Mouse (Mus musculus) neural tube, embryonic 13.5 days (tissue): Measurements from ENCODE around the gene Galk2. TPM values are rescaled to one million over a fixed set of nuclear protein-coding genes. Genes with fewer than 3 reads are reported as not detected.

Source experiments
- ATAC-seq: fragments of 200-750 bp; cut with Nextera tagmentation; 2 replicates; pipeline ENCODE4 v1.8.0; 2017; ENCODE audit warnings: low read depth, mild to moderate bottlenecking, moderate TSS enrichment, moderate library complexity
- H3K27ac ChIP-seq: fragments of 300-500 bp; sonication (generic); replicated peaks from 2 replicates; pipeline ENCODE4 v1.5.1; 2015; ENCODE audit warnings: moderate library complexity, mild to moderate bottlenecking, inconsistent platforms
- H3K27me3 ChIP-seq: fragments of 300-500 bp; sonication (generic); 2 replicates; pipeline ENCODE4 v1.6.1; 2015; ENCODE audit warnings: mild to moderate bottlenecking, inconsistent platforms
- H3K36me3 ChIP-seq: fragments of 300-500 bp; sonication (generic); 2 replicates; pipeline ENCODE4 v1.6.1; 2015; ENCODE audit warnings: mild to moderate bottlenecking, inconsistent platforms
- H3K4me1 ChIP-seq: fragments of 300-500 bp; sonication (generic); replicated peaks from 2 replicates; pipeline ENCODE4 v1.6.1; 2015; ENCODE audit warnings: inconsistent platforms
- H3K4me2 ChIP-seq: fragments of 300-500 bp; sonication (generic); 2 replicates; pipeline ENCODE4 v1.6.1; 2015; ENCODE audit warnings: inconsistent platforms, mild to moderate bottlenecking, moderate library complexity
- H3K4me3 ChIP-seq: fragments of 300-500 bp; sonication (generic); 2 replicates; pipeline ENCODE4 v1.5.1; 2015; ENCODE audit warnings: mild to moderate bottlenecking, inconsistent platforms
- H3K9ac ChIP-seq: fragments of 300-500 bp; sonication (generic); 2 replicates; pipeline ENCODE4 v1.6.1; 2015; ENCODE audit warnings: moderate library complexity, mild to moderate bottlenecking, inconsistent platforms
- H3K9me3 ChIP-seq: fragments of 300-500 bp; sonication (generic); 2 replicates; pipeline ENCODE4 v1.6.1; 2016; ENCODE audit warnings: inconsistent platforms
- WGBS: fragments of 180-500 bp; shearing (Covaris S2); methylation state at CpG from one replicate; pipeline ENCODE4 v1.1.7; 2015; 5-methylcytosine and 5-hydroxymethylcytosine counted together
- polyA plus RNA-seq: library from polyadenylated mRNA; unstranded; fragments of >200 nt; fragmentation: Nextera tagmentation; extraction: Ambion mirVana; gene quantifications from 2 replicates; pipeline ENCODE4 v1.2.1, GENCODE M21; 2015

Gene Galk2
- polyA plus RNA-seq, 1 experiment from 2014 or later, result 26.6 TPM

GRCm38 (mm10) chr2:125929396-125929795 lies 70.5 kb downstream of the Galk2 start:
- WGBS, result 97% methylated on average over 3 of the region's 3 CpGs
- Histone ChIP-seq H3K27ac (no peak overlapping the region), H3K4me1 (peaks cover 9% of the 10 kb centered on the region), H3K4me3 (no peak overlapping the region), H3K9me3 (no peaks in the 10 kb centered on the region), H3K27me3 (no peaks in the 10 kb centered on the region), H3K9ac (no peak overlapping the region), H3K4me2 (no peak overlapping the region), H3K36me3 (peaks cover 12% of the 10 kb centered on the region; the same call in 1 of the 2 replicates)
- no peak for ATAC-seq

GRCm38 (mm10) chr2:125929872-125930271 lies 71.0 kb downstream of the Galk2 start:
- WGBS, result 95% methylated on average over 2 of the region's 2 CpGs
- Histone ChIP-seq H3K27ac (no peak overlapping the region), H3K9ac (no peak overlapping the region), H3K36me3 (peaks cover 12% of the 10 kb centered on the region; the same call in 1 of the 2 replicates), H3K4me2 (no peak overlapping the region), H3K4me3 (no peak overlapping the region), H3K9me3 (no peaks in the 10 kb centered on the region), H3K27me3 (no peaks in the 10 kb centered on the region), H3K4me1 (peaks cover 9% of the 10 kb centered on the region)
- no peak for ATAC-seq

GRCm38 (mm10) chr2:125931193-125931592 lies 72.3 kb downstream of the Galk2 start:
- Histone ChIP-seq H3K4me3 (no peak overlapping the region), H3K4me2 (no peak overlapping the region), H3K9me3 (no peaks in the 10 kb centered on the region), H3K9ac (no peak overlapping the region), H3K27ac (no peak overlapping the region), H3K36me3 (peaks cover 12% of the 10 kb centered on the region; the same call in 1 of the 2 replicates), H3K27me3 (no peaks in the 10 kb centered on the region), H3K4me1 (peaks cover 9% of the 10 kb centered on the region)
- no peak for ATAC-seq
- WGBS, result 35% methylated on average over 5 of the region's 5 CpGs

- no peak overlapping the region for H3K9ac ChIP-seq
- no peaks in the 10 kb centered on the region for H3K9me3 ChIP-seq
- peaks cover 9% of the 10 kb centered on the region for H3K4me1 ChIP-seq
- no peak overlapping the region for H3K4me3 ChIP-seq
- H3K27me3 ChIP-seq, result no peaks in the 10 kb centered on the region
- H3K27ac ChIP-seq, result no peak overlapping the region
- ATAC-seq, result no peak
- H3K4me2 ChIP-seq, result no peak overlapping the region
- peaks cover 12% of the 10 kb centered on the region; the same call in 1 of the 2 replicates for H3K36me3 ChIP-seq
Measured at GRCm38 (mm10) chr2:125932734-125933133, 73.8 kb downstream of the Galk2 start.

- no peaks in the 10 kb centered on the region for H3K27me3 ChIP-seq
- H3K36me3 ChIP-seq, result peaks cover 12% of the 10 kb centered on the region; the same call in 1 of the 2 replicates
- WGBS, result 84% methylated on average over 3 of the region's 3 CpGs
- H3K4me2 ChIP-seq, result no peak overlapping the region
- H3K27ac ChIP-seq, result no peak overlapping the region
- ATAC-seq, result no peak
- no peak overlapping the region for H3K4me3 ChIP-seq
- no peak overlapping the region for H3K9ac ChIP-seq
- H3K9me3 ChIP-seq, result no peaks in the 10 kb centered on the region
- peaks cover 9% of the 10 kb centered on the region for H3K4me1 ChIP-seq
Measured at GRCm38 (mm10) chr2:125933977-125934376, 75.1 kb downstream of the Galk2 start.

GRCm38 (mm10) chr2:125936396-125936795 lies 77.5 kb downstream of the Galk2 start:
- Histone ChIP-seq H3K4me2 (no peak overlapping the region), H3K9ac (no peak overlapping the region), H3K27me3 (no peaks in the 10 kb centered on the region), H3K9me3 (no peaks in the 10 kb centered on the region), H3K4me1 (peaks cover 3% of the 10 kb centered on the region), H3K4me3 (no peak overlapping the region), H3K27ac (no peak overlapping the region), H3K36me3 (peaks cover 9% of the 10 kb centered on the region; the same call in 1 of the 2 replicates)
- ATAC-seq, result no peak
- WGBS, result 53% methylated on average over 5 of the region's 5 CpGs

GRCm38 (mm10) chr2:125938993-125939642 lies 80.2 kb downstream of the Galk2 start:
- Histone ChIP-seq H3K4me2 (no peak overlapping the region), H3K27me3 (no peaks in the 10 kb centered on the region), H3K9ac (no peak overlapping the region), H3K4me1 (no peaks in the 10 kb centered on the region), H3K9me3 (no peaks in the 10 kb centered on the region), H3K27ac (no peak overlapping the region), H3K36me3 (no peaks in the 10 kb centered on the region), H3K4me3 (no peak overlapping the region)
- 87% methylated on average over 6 of the region's 6 CpGs for WGBS
- ATAC-seq, result no peak

GRCm38 (mm10) chr2:125941111-125941785 lies 82.3 kb downstream of the Galk2 start:
- Histone ChIP-seq H3K9me3 (no peaks in the 10 kb centered on the region), H3K4me3 (no peak overlapping the region), H3K36me3 (no peaks in the 10 kb centered on the region), H3K27me3 (no peaks in the 10 kb centered on the region), H3K27ac (peak overlapping the region; percentile 64; the same call in 1 of the 2 replicates), H3K4me1 (no peaks in the 10 kb centered on the region), H3K9ac (no peak overlapping the region), H3K4me2 (no peak overlapping the region)
- 70% methylated on average over 6 of the region's 6 CpGs for WGBS
- ATAC-seq, result no peak

GRCm38 (mm10) chr2:125943301-125943700 lies 84.4 kb downstream of the Galk2 start:
- H3K27ac ChIP-seq, result no peak overlapping the region
- no peak for ATAC-seq
- no peak overlapping the region for H3K4me2 ChIP-seq
- 79% methylated on average over 1 of the region's 1 CpGs for WGBS
- no peaks in the 10 kb centered on the region for H3K27me3 ChIP-seq
- H3K4me1 ChIP-seq, result no peaks in the 10 kb centered on the region
- peaks cover 5% of the 10 kb centered on the region; the same call in 1 of the 2 replicates for H3K36me3 ChIP-seq
- H3K4me3 ChIP-seq, result no peak overlapping the region
- no peak overlapping the region for H3K9ac ChIP-seq
- no peaks in the 10 kb centered on the region for H3K9me3 ChIP-seq

- no peak for ATAC-seq
- Histone ChIP-seq H3K9me3 (no peaks in the 10 kb centered on the region), H3K27ac (no peak overlapping the region), H3K4me1 (no peaks in the 10 kb centered on the region), H3K9ac (no peak overlapping the region), H3K4me2 (no peak overlapping the region), H3K27me3 (no peaks in the 10 kb centered on the region), H3K36me3 (peaks cover 13% of the 10 kb centered on the region), H3K4me3 (no peak overlapping the region)
- WGBS, result 93% methylated on average over 2 of the region's 2 CpGs
Measured at GRCm38 (mm10) chr2:125948195-125948594, 89.3 kb downstream of the Galk2 start.

GRCm38 (mm10) chr2:125968811-125969210 lies 109.9 kb downstream of the Galk2 start:
- Histone ChIP-seq H3K9ac (no peak overlapping the region), H3K4me3 (no peak overlapping the region), H3K4me2 (no peak overlapping the region), H3K27ac (no peak overlapping the region), H3K27me3 (no peaks in the 10 kb centered on the region), H3K36me3 (no peaks in the 10 kb centered on the region), H3K9me3 (no peaks in the 10 kb centered on the region), H3K4me1 (no peaks in the 10 kb centered on the region)
- WGBS, result 86% methylated on average over 1 of the region's 1 CpGs
- ATAC-seq, result no peak

- Histone ChIP-seq H3K36me3 (no peaks in the 10 kb centered on the region), H3K9me3 (no peaks in the 10 kb centered on the region), H3K4me1 (no peaks in the 10 kb centered on the region), H3K4me3 (no peak overlapping the region), H3K27ac (no peak overlapping the region), H3K27me3 (no peaks in the 10 kb centered on the region), H3K9ac (no peak overlapping the region), H3K4me2 (no peak overlapping the region)
- WGBS, result 67% methylated on average over 6 of the region's 6 CpGs
- ATAC-seq, result no peak
Measured at GRCm38 (mm10) chr2:125973207-125973606, 114.3 kb downstream of the Galk2 start.
